Mouse (Mus musculus): Measurements from ENCODE around the gene Olfr1427. TPM values are rescaled to one million over a fixed set of nuclear protein-coding genes. Genes with fewer than 3 reads are reported as not detected.
"Not testable (repeated sequence)": the region's sequence is repeated elsewhere in the genome, so short reads cannot be mapped to it uniquely, and the experiment has no call there.

The Olfr1427 gene
- not detected for total RNA-seq (2018; cell fraction: chromatin; rRNA removed)
- total RNA-seq (2018; cell fraction: cytosol; rRNA removed), result not detected
- not detected for total RNA-seq (2018; cell fraction: nucleus; rRNA removed)
- polyA plus RNA-seq (2018), result not detected in 3 replicates

DNA sequence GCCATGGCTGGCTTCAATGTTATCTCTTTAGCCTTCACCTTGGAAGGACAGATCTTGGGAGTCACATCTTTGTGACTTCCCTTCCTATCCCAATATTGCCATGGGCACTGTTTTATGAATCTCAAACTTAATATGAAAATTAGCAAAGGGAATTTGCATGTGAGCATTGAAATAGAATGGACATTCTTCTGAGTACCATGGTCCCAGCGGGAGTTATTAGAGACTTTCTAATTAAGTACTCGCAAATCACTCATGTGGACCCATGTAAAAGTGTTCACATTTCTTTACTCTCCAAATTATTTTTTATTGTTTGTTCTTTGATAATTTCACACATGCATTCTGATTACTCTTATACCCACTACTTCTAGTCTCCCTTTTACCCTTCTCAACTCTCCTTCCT, at the start of gene Olfr1427:
TSS of gene Olfr1427 (minus strand) at position 101 of the 400 bp plus-strand sequence.
- 100% methylated on average over 2 of the region's 2 CpGs for WGBS (ENCODE audit: missing documents)
- Histone ChIP-seq H3K27ac (no peak within 1 kb of the TSS), H3K36me3 (ENCODE audit: inconsistent target) (no peaks in the 10 kb centered on the region), H3K79me2 (ENCODE audit: inconsistent target) (no peaks in the 10 kb centered on the region), H3K4me3 (ENCODE audit: inconsistent target) (no peak within 1 kb of the TSS)

DNA sequence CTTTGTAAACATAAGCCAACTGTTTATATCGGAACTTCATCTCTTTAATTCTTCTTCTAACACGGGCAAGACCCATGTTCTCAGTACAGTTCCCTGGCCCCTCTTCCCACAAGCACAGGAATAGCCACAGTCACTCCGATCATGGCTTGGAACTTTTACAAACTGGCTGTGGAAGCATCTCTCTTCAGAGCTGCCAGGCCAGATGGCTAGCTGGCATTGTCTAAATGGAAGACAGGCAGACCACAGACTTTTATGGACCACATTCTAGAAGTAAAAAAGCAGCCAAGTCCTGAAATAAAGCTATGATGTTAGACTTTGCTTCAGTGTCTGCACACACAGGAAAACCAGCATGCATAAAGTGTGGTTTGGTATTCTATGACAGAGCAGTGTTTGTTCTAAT, 42.3 kb upstream of the Olfr1427 start:
- Histone ChIP-seq H3K4me3 (ENCODE audit: inconsistent target) (no peak overlapping the region), H3K79me2 (ENCODE audit: inconsistent target) (no peaks in the 10 kb centered on the region), H3K27ac (no peak overlapping the region), H3K36me3 (ENCODE audit: inconsistent target) (no peaks in the 10 kb centered on the region)
- WGBS (ENCODE audit: missing documents), result 95% methylated on average over 3 of the region's 3 CpGs

DNA sequence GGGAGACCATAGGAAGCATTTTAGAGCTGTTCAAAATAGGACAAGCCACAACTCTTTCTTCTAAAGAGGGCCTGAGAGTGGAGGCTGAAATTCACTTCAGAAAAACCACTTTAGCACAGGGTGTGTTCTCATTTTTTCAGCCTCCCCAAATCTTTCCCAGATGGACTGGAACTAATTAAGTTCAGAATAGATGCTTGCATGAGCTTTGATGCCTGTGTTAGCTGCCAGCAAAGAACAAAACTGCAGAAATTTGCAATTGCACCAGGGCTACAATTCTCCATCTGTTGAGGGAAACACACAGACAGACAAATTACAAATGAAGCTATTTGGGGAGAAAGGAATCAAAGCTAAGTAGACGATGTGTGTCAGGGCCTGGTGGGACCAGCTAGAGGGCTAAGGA, 40.2 kb upstream of the Olfr1427 start:
- no peak overlapping the region for H3K4me3 ChIP-seq (ENCODE audit: inconsistent target)
- H3K79me2 ChIP-seq (ENCODE audit: inconsistent target), result no peaks in the 10 kb centered on the region
- no peak overlapping the region for H3K27ac ChIP-seq
- H3K36me3 ChIP-seq (ENCODE audit: inconsistent target), result no peaks in the 10 kb centered on the region
- 92% methylated on average over 1 of the region's 1 CpGs for WGBS (ENCODE audit: missing documents)

DNA sequence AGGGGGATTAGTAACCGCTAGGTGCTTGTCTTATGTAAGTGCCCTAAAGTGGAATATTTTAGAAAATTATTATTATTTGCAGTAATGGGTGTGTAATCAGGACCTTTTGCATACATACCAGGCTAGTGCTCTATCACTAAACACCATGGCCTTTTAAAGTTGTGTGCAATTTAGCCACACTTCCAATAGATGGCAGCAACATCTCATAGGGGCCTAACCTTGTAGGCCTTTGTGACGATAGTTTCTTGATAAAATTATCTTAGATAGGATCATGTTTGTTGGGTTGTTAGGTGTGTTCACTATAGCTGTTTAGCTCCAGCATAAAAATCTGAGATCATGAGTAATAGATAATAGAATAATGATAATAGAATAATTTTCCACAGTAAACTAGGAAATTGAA, 31.2 kb upstream of the Olfr1427 start:
- H3K4me3 ChIP-seq (ENCODE audit: inconsistent target), result no peak overlapping the region
- no peak overlapping the region for H3K27ac ChIP-seq
- no peaks in the 10 kb centered on the region for H3K36me3 ChIP-seq (ENCODE audit: inconsistent target)
- WGBS (ENCODE audit: missing documents), result 37% methylated on average over 2 of the region's 2 CpGs
- no peaks in the 10 kb centered on the region for H3K79me2 ChIP-seq (ENCODE audit: inconsistent target)

DNA sequence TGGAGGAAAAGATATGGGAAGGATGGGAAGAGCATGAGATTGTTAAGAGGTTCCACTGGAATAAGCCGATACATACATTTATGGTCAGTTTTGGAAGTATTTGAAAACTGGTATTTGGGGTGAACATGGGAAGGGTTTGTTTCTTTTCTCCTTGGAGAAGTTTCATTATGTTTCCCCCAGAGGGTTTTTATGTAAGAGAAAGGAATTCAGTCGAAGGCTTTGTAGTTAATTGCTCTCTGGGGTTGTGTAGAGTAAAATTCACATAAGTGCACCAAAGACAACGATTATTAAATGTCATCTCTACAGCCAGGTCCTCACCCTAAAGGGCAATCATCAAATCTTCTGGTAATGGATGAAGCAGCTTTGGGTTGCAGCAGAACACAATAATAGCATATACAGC, 20.0 kb upstream of the Olfr1427 start, which contains the start of gene Olfr76:
TSS of gene Olfr76 (minus strand) at position 101 of the 400 bp plus-strand sequence.
- Histone ChIP-seq H3K4me3 (ENCODE audit: inconsistent target) (no peak within 1 kb of the TSS), H3K79me2 (ENCODE audit: inconsistent target) (no peaks in the 10 kb centered on the region), H3K36me3 (ENCODE audit: inconsistent target) (no peaks in the 10 kb centered on the region), H3K27ac (no peak within 1 kb of the TSS)
- WGBS (ENCODE audit: missing documents), result 84% methylated on average over 3 of the region's 3 CpGs

DNA sequence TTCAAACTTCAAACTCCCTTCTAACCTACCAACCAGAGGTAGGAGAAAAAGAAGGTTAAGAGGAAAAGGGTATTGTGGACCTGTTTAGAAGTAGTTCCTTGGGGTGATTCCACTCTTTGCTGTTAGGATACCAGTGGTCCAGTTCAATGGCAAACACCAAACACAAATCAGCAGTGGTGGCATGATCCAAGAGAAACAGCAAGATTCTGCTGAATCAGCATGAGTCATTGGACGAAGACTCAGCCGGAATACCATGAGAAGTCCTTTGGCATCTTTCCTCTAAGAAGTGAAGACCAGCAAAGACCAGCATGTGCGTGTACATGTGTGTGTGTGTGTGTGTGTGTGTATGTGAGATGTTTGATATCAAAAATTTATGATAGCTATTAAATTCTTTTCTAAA, 13.3 kb upstream of the Olfr1427 start:
- Histone ChIP-seq H3K79me2 (ENCODE audit: inconsistent target) (no peaks in the 10 kb centered on the region), H3K4me3 (ENCODE audit: inconsistent target) (no peak overlapping the region), H3K27ac (no peak overlapping the region), H3K36me3 (ENCODE audit: inconsistent target) (no peaks in the 10 kb centered on the region)
- WGBS (ENCODE audit: missing documents), result 88% methylated on average over 3 of the region's 3 CpGs

DNA sequence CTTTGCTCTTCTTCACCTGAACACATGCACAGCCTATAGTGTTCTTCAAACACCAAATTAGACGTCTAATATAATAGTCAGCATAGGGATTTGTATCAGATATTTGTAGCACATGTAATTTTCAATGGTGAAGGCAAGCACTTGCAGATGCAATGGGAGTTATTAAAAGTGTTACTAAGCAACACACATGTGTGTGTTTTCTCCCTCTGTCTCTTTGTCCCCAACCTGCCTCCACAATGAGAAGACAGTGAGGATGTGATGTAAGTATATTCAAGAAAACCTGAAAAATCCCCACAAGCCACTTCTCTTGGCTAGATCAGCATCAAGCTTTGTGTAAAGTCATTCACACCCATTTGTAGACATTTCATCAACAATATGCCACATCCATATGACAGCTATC, 12.7 kb upstream of the Olfr1427 start, which contains the start of gene Olfr1428:
TSS of gene Olfr1428 (minus strand) at position 101 of the 400 bp plus-strand sequence.
- Histone ChIP-seq H3K36me3 (ENCODE audit: inconsistent target) (no peaks in the 10 kb centered on the region), H3K4me3 (ENCODE audit: inconsistent target) (no peak within 1 kb of the TSS), H3K27ac (no peak within 1 kb of the TSS), H3K79me2 (ENCODE audit: inconsistent target) (no peaks in the 10 kb centered on the region)
- WGBS (ENCODE audit: missing documents), result 100% methylated on average over 1 of the region's 1 CpGs

DNA sequence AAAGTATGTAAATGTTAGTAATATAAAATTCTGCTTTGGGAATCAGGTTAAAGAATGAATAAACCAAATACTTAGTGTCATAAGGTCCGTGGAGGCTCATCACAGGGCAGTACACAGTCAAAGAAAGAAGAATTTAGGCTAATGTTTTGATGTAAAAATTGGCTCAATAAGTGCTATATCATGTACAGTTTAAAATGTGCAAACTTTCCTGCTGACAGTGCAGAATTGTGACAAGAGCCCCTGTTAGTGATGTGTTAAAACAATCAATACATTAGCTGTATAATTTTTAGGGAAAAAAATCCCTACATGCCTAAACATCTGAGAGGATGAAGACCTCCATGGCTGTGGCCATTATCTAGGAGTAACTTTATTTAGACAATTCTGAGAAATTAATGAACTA, 10.7 kb upstream of the Olfr1427 start:
- no peaks in the 10 kb centered on the region for H3K79me2 ChIP-seq (ENCODE audit: inconsistent target)
- 69% methylated on average over 1 of the region's 1 CpGs for WGBS (ENCODE audit: missing documents)
- H3K27ac ChIP-seq, result no peak overlapping the region
- no peaks in the 10 kb centered on the region for H3K36me3 ChIP-seq (ENCODE audit: inconsistent target)
- no peak overlapping the region for H3K4me3 ChIP-seq (ENCODE audit: inconsistent target)

DNA sequence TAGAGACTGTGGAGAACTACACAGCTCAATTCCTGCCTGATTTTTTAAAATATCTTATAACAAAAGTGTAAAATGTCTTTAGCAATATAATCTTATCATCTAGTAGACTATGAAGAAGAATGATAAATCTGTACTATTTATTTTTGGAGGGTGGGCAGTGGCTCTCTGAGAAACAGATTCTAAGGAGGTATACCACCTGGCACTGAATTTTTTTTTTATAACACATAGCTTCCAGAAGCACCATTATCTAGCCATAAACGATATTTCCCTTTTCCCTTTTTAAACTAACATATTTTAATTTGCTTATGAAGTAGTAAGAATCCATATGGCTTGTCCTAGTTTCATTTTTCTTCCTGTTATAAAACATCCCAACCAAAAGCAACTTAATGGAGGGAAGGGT, 1.4 kb upstream of the Olfr1427 start:
- Histone ChIP-seq H3K79me2 (ENCODE audit: inconsistent target) (no peaks in the 10 kb centered on the region), H3K4me3 (ENCODE audit: inconsistent target) (no peak overlapping the region), H3K27ac (no peak overlapping the region), H3K36me3 (ENCODE audit: inconsistent target) (no peaks in the 10 kb centered on the region)
- 75% methylated on average over 1 of the region's 1 CpGs for WGBS (ENCODE audit: missing documents)

DNA sequence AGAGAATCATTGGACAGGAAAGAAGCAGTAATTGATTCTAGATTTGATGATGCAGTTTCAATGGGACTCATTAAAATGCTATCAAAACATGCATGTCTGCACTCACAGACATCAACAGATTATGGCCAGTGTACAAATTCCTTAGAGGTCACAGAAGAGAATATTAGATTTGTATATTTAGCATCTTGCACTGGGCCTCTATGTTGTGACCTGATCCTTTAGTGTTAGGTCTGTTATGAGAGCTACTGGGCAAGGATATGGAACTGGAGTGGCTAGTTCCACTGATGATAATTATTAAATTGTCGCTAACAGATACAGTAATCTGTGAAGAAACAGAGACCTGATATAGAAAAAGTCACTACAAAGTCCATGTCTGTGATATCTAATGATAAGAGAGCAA, 11.2 kb downstream of the Olfr1427 start, which contains the start of gene Olfr1426:
TSS of gene Olfr1426 (minus strand) at position 101 of the 400 bp plus-strand sequence.
- Histone ChIP-seq H3K27ac (no peak within 1 kb of the TSS), H3K4me3 (ENCODE audit: inconsistent target) (no peak within 1 kb of the TSS), H3K79me2 (ENCODE audit: inconsistent target) (no peaks in the 10 kb centered on the region), H3K36me3 (ENCODE audit: inconsistent target) (no peaks in the 10 kb centered on the region)
- 91% methylated on average over 1 of the region's 1 CpGs for WGBS (ENCODE audit: missing documents)

DNA sequence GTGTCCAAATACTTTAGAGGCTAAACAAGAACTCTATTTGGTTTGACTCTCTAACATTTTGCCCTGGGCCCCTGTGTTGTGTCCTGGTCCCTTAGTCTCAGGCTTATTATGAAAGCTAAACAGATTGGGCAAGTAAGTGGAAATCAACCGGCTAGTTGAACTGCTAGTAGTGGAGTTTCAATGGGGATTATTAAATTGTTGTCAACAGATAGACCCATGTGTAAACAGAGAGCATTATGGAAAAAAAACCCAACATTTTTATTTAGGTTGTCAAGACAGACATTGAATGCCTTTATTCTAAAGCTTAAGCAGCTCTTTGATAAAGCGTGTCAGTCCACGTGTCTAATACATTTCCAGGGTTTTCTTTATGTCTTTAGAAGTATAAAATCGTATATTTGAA, 25.5 kb downstream of the Olfr1427 start, which contains the start of gene Olfr1425:
TSS of gene Olfr1425 (minus strand) at position 101 of the 400 bp plus-strand sequence.
- WGBS (ENCODE audit: missing documents), result 91% methylated on average over 4 of the region's 4 CpGs
- not testable (repeated sequence) for H3K36me3 ChIP-seq (ENCODE audit: inconsistent target); H3K79me2 ChIP-seq (ENCODE audit: inconsistent target); H3K27ac ChIP-seq; H3K4me3 ChIP-seq (ENCODE audit: inconsistent target)

DNA sequence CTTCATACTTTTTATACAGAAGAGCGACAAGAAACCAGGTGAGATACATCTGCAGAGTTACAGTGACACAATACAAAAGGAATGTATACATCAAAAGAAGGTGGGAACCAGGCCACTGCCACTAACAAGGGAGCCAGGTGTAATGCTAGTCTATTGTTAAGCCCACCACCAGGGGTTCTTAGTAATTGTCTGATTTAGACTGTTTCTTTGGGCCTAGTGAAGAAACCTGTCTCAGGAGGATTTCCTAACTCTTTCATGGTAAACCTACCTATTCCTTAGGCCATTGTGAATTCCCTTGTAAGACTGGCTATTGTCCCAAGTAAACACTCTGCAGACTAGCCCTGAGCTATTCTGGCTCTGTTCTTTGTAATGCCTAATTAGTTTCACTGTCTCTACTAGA, 33.6 kb downstream of the Olfr1427 start:
- not testable (repeated sequence) for H3K79me2 ChIP-seq (ENCODE audit: inconsistent target); H3K27ac ChIP-seq; H3K4me3 ChIP-seq (ENCODE audit: inconsistent target); H3K36me3 ChIP-seq (ENCODE audit: inconsistent target)
- 100% methylated on average over 1 of the region's 1 CpGs for WGBS (ENCODE audit: missing documents)

DNA sequence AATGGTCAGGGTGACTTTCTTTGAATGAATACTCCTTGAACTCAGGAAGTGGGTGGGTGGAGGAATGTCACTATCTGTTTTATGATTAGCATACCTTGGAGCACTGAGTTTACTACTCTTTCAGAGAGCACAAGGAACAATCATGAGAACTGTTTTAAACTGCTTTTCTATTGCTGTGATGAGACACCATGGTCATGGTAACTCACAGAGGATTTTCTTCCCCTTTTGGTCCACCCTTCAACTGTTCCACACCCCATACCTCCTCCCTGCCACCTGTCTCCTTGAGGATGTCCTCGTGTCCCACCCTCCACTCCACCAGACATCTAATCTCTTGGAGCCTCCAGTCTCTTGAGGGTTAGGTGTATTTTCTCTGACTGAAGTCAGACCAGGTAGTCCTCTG, 35.3 kb downstream of the Olfr1427 start:
- 92% methylated on average over 1 of the region's 1 CpGs for WGBS (ENCODE audit: missing documents)
- not testable (repeated sequence) for H3K27ac ChIP-seq; H3K4me3 ChIP-seq (ENCODE audit: inconsistent target); H3K79me2 ChIP-seq (ENCODE audit: inconsistent target); H3K36me3 ChIP-seq (ENCODE audit: inconsistent target)

DNA sequence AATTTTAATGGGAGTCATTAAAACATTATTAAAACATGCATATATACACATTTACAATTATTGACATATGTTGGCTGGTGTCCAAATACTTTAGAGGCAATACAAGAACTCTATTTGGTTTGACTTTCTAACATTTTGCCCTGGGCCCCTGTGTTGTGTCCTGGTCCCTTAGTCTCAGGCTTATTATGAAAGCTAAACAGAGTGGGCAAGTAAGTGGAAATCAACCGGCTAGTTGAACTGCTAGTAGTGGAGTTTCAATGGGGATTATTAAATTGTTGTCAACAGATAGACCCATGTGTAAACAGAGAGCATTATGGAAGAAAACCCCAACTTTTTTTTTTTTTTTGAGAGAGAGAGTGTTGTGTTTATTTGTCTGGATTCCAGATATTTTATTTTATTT, 40.6 kb downstream of the Olfr1427 start, which contains the start of gene Olfr1424:
TSS of gene Olfr1424 (minus strand) at position 101 of the 400 bp plus-strand sequence.
- H3K27ac ChIP-seq; H3K79me2 ChIP-seq (ENCODE audit: inconsistent target); H3K4me3 ChIP-seq (ENCODE audit: inconsistent target); H3K36me3 ChIP-seq (ENCODE audit: inconsistent target): not testable (repeated sequence)
- WGBS (ENCODE audit: missing documents), result 100% methylated on average over 1 of the region's 1 CpGs

Measured in macrophage (primary cell).